Mouse (Mus musculus) kidney, adult 9 months (tissue): ENCODE data around the gene Dusp1.

Experiments used
- DNase-seq: peaks from one replicate; pipeline ENCODE4 v3.0.0; 2022

Dusp1 gene

GRCm38 (mm10) chr17:26522711-26523110, 39.2 kb downstream of the Dusp1 start:
- DNase-seq = peak; percentile 98

GRCm38 (mm10) chr17:26518306-26518705, 43.6 kb downstream of the Dusp1 start:
- no peak for DNase-seq

- no peak for DNase-seq
Observed at GRCm38 (mm10) chr17:26515675-26516074, 46.3 kb downstream of the Dusp1 start.

- no peak for DNase-seq
Observed at GRCm38 (mm10) chr17:26514581-26515030, 47.3 kb downstream of the Dusp1 start.

- no peak for DNase-seq
Observed at GRCm38 (mm10) chr17:26513459-26514290, 48.3 kb downstream of the Dusp1 start.

GRCm38 (mm10) chr17:26512961-26513360, 49.0 kb downstream of the Dusp1 start:
- DNase-seq = no peak

GRCm38 (mm10) chr17:26511816-26512774, 49.8 kb downstream of the Dusp1 start:
- DNase-seq = no peak

GRCm38 (mm10) chr17:26511256-26511655, 50.7 kb downstream of the Dusp1 start:
- DNase-seq = no peak

- no peak for DNase-seq
Observed at GRCm38 (mm10) chr17:26510146-26511045, 51.5 kb downstream of the Dusp1 start.

GRCm38 (mm10) chr17:26508961-26509771, 52.8 kb downstream of the Dusp1 start:
- peak; percentile 78 for DNase-seq

- peak; percentile 99 for DNase-seq
Observed at GRCm38 (mm10) chr17:26508345-26508960, 53.5 kb downstream of the Dusp1 start.

- peak; percentile 85 for DNase-seq
Observed at GRCm38 (mm10) chr17:26507966-26508344, 54.0 kb downstream of the Dusp1 start.

GRCm38 (mm10) chr17:26506997-26507871, 54.7 kb downstream of the Dusp1 start:
- peak; percentile 70 for DNase-seq

GRCm38 (mm10) chr17:26506031-26506641, 55.8 kb downstream of the Dusp1 start:
- DNase-seq = peak; percentile 73

GRCm38 (mm10) chr17:26505181-26505581, 56.7 kb downstream of the Dusp1 start:
- DNase-seq = peak; percentile 39

GRCm38 (mm10) chr17:26503981-26504671, 57.8 kb downstream of the Dusp1 start:
- peak; percentile 92 for DNase-seq

GRCm38 (mm10) chr17:26502808-26503671, 58.9 kb downstream of the Dusp1 start:
- DNase-seq = peak; percentile 95

- no peak for DNase-seq
Observed at GRCm38 (mm10) chr17:26501826-26502225, 60.1 kb downstream of the Dusp1 start.
